Mouse (Mus musculus) left cerebral cortex, postnatal 25 days (tissue): ENCODE data around the gene Nipal4. TPM values are rescaled to one million over a fixed set of nuclear protein-coding genes. Genes with fewer than 3 reads are reported as not detected.

ENCODE experiments used
- DNase-seq, 2 experiments: peaks; one replicate each; pipeline ENCODE4 v3.0.0; 2022; ENCODE audit warnings: low spot score in 2 of 2, mixed read lengths in 1 of 2
- intact Hi-C: fragments of 180-260 bp; cut with DNase I; formaldehyde crosslinking; loops from one replicate; pipeline ENCODE4 v1.15.1; 2025
- microRNA-seq, 2 experiments: library from miRNA; unstranded; fragments of <30 nt; microRNA quantifications; one replicate each; pipeline ENCODE4 v1.2.0; 2022
- total RNA-seq, 2 experiments: library from RNA; stranded (reverse); gene quantifications; 2 replicates each; pipeline ENCODE4 v1.2.3; 2021

Gene Nipal4
- total RNA-seq, 2 experiments from 2014 or later, result 1.6 to 1.9 TPM

- intact Hi-C loops, result no loop called here
- DNase-seq, result no peak
These were observed 46.2 kb downstream of the Nipal4 start for GRCm38 (mm10) chr11:46120084-46120483.

GRCm38 (mm10) chr11:46119624-46120023 lies 46.7 kb downstream of the Nipal4 start:
- intact Hi-C loops, result no loop called here
- DNase-seq, result no peak

GRCm38 (mm10) chr11:46116510-46116909 lies 49.8 kb downstream of the Nipal4 start:
- intact Hi-C loops, result no loop called here
- no peak for DNase-seq

GRCm38 (mm10) chr11:46115411-46116173 lies 50.7 kb downstream of the Nipal4 start:
- no peak for DNase-seq
- intact Hi-C loops, result no loop called here

- intact Hi-C loops, result no loop called here
- DNase-seq, result no peak
These were observed 51.3 kb downstream of the Nipal4 start for GRCm38 (mm10) chr11:46115011-46115410.

- DNase-seq, result no peak
- intact Hi-C loops, result no loop called here
These were observed 52.1 kb downstream of the Nipal4 start for GRCm38 (mm10) chr11:46114221-46114620.

- intact Hi-C loops, result no loop called here
These were observed 53.1 kb downstream of the Nipal4 start for GRCm38 (mm10) chr11:46113211-46113610.

GRCm38 (mm10) chr11:46110945-46111287 lies 55.4 kb downstream of the Nipal4 start:
- intact Hi-C loops, result no loop called here
- DNase-seq, result no peak

More at GRCm38 (mm10) chr11:46113211-46113610, 53.1 kb downstream of the Nipal4 start:
- no peak for DNase-seq

GRCm38 (mm10) chr11:46110156-46110944 lies 56.0 kb downstream of the Nipal4 start:
- intact Hi-C loops, result no loop called here
- no peak for DNase-seq

- no peak for DNase-seq
- intact Hi-C loops, result no loop called here
These were observed 57.1 kb downstream of the Nipal4 start for GRCm38 (mm10) chr11:46109206-46109605.

- intact Hi-C loops, result no loop called here
- DNase-seq, result no peak
These were observed 59.3 kb downstream of the Nipal4 start for GRCm38 (mm10) chr11:46107046-46107445.

GRCm38 (mm10) chr11:46102107-46102506 lies 64.2 kb downstream of the Nipal4 start:
- no peak for DNase-seq
- intact Hi-C loops, result no loop called here

Small RNA genes lying within 50 kb of the gene (microRNA-seq; reads per million reads assigned to microRNA genes)
- gene Mir7239, result 0 to 0.74 reads per million in 2 experiments
- gene Mir8100, result 0 reads per million in 2 experiments

Other genes with a start within 250 kb of the Nipal4 start
- gene Lsm11, start 221.6 kb downstream of the Nipal4 start, total RNA-seq, result 10 to 100 TPM; 31.0 to 33.3 TPM
- gene Thg1l, start 211.0 kb downstream of the Nipal4 start, total RNA-seq, result 10 to 100 TPM; 12.4 to 12.7 TPM
- gene Sox30, start 186.2 kb downstream of the Nipal4 start, total RNA-seq, result under 1 TPM; 0.16 to 0.27 TPM
- 1 to 10 TPM; 1.2 to 2.8 TPM for gene Gm12166, start 114.2 kb downstream of the Nipal4 start, total RNA-seq
- gene Adam19, start 110.5 kb downstream of the Nipal4 start, total RNA-seq, result 10 to 100 TPM; 23.6 to 26.8 TPM
- 1 to 10 TPM; 5.6 to 6.1 TPM for gene Fndc9, start 69.0 kb upstream of the Nipal4 start, total RNA-seq
- 100 to 1,000 TPM; 510 to 532 TPM for gene Cyfip2, start 146.4 kb upstream of the Nipal4 start, total RNA-seq
- under 1 TPM; 0.28 to 0.32 TPM for gene Itk, start 223.0 kb upstream of the Nipal4 start, total RNA-seq
- gene Fam71b, start 230.1 kb upstream of the Nipal4 start, total RNA-seq, result not detected